Mouse (Mus musculus) adipocyte (in vitro differentiated cells): ENCODE data around the gene Alox12b.

ENCODE experiments used
- DNase-seq: peaks from one replicate; pipeline ENCODE4 v3.0.0-alpha.2; 2016; ENCODE audit warnings: low spot score

Alox12b gene

DNA sequence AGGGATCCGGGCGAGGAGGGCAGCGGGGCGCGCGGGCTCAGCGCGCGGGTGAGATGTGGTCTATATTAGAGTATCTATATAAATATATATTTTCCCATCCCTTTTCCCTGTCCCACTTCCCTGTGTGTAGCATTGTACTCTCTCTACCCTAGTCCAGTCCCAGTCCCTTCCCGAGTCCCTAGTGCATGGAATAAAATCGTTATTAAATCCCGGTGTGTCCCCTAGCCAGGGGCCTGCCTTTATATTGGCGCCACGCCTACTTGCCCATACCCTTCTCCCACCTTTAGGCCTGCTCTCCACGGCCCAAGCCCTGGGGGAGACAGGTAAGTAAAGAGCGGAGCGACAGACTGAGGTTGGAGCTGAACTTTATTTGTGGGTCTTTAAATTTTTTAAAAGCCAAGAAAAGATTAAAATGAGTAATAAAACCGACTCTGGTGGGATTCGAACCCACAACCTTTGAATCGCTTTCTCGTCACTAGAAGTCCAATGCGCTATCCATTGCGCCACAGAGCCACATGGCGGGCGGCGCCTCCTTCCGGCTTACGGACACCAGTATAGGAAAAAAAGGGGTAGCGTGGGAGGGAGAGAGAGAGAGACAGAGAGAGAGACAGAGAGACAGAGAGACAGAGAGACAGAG is 33.6 kb upstream of the Alox12b start:
- DNase-seq: peak; percentile 93

DNA sequence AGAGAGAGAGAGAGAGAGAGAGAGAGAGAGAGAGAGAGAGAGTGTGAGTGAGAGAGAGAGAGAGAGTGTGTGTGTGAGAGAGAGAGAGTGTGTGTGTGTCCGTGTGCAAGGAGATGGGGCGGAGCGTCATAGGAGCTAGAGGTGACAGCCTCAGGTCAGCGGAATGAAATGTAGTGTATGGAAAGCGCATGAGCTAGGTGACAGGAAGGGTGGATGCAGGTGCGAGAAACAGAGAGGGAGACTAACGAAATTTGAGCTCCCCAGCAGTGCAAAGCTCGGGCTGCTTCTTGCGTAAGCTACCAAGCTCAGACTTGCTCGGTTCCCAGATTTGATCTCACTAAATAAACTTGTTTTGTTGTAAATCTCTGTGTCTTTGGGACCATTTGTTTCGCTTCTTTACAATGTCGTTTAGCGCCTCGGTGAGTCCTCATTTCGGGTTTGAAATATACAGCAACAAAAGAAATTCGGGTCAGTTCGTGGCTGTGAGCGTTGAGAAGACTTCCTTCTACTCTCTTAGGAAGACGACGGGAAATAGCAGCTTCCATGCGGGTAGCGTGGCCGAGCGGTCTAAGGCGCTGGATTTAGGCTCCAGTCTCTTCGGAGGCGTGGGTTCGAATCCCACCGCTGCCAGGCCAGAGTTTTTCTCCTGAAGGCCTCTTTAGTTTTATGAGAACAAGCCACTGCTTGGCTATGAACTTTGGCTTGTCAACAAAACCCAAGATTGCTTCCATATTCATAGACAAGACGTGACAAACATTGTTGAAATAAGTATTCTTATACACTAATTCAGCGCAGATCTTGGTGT is 32.9 kb upstream of the Alox12b start:
- DNase-seq: peak; percentile 96

DNA sequence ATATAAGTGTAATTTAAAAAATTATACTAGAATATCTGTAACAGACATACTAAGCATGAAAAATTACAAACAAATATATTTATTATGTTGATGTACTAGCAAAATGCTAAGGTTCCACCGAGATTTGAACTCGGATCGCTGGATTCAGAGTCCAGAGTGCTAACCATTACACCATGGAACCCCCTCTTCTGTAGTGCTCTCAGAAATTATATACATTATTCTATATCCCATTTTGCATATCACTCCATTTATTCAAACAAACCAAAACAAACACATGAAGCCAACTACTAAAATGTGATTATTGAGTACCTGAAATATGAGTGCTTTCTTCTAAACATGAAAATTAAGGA is 32.3 kb upstream of the Alox12b start:
- peak; percentile 87 for DNase-seq

GRCm38 (mm10) chr11:69125041-69125851 is 31.5 kb upstream of the Alox12b start:
- DNase-seq: peak; percentile 88

- DNase-seq: no peak
Measured at GRCm38 (mm10) chr11:69125852-69125918, 31.1 kb upstream of the Alox12b start, which contains the start of gene Aloxe3. Aloxe3 (plus strand) TSS chr11:69125896.

DNA sequence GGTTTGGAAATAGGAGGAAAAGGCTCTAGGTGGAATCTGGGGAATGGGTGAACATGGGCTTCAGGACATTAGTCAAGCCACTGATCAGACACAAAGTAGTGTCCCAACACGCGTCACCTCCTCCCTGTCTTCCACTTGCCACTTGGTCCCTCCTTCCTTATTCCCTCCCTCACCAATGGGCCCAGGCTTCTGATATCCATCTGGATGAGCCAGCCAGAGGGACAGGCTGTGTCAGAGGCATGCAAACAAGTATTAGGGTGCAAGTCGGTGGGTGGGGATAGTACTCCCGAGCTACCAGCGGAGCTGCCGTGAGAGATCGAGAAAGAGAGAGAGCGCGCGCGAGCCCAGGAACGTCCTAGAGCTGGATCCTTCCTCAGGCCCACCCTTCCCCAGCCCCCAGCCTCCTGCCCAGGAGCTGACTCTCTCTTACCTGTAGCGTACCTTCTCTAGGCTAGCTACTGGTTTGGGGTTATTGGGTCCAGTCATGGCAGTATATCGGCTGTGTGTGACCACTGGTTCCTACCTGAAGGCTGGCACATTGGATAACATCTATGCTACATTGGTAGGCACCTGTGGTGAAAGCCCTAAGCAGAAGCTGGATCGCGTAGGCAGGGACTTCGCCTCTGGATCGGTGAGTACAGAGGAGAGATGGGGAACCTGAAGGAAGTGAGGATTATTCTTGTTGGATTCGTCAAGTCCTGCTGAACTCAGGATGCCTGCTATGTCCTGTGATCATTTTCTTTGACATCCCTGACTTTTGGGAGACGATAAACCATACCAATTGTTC is 30.7 kb upstream of the Alox12b start:
- DNase-seq: no peak

DNA sequence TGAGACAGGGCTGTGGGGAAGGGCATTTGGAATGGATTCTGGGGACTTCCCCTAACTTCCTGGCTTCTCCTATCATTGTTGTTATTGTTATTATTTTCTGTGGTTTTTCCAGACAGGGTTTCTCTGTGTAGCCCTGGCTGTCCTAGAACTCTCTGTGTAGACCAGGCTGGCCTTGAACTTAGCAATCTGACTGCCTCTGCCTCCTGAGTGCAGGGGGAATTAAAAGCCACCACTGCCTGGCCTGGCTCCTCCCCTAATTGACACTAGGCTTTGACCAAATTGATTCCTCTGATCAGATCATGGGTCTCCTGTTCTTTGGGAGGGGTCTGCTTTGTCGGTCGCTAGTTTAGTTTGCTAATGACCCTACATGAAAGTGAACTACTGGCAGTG is 30.1 kb upstream of the Alox12b start:
- DNase-seq: no peak

DNA sequence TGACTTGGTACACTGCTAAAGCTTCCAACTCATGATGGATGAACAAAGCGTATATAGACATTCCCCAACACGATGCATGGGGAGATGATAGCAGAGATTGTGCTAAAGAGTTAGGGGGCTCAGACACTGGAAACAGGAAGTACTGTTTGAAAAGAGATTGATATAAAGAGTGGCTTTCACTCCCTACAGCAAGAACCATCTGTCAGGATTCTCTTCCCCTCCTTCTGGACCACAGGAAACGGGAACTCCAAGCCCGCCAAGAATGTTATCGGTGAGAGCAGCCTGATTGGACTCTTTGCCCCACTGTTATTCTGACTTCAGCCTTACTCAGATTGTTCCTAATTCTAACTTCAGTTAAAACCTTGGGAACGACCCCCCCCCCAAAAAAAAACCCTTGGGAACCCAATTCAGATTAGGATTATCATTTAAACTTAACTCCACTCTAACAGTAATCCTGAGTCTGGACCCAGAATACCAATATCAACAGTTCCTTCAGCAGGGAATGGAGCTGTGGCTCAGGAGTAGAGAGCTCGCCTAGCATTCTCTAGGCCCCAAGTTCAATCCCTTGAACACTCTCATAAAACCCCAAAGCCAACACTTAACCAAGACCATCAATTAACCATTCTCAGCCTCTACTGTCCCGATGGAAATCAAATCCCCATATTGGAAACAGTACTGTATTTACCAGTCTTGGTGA is 28.2 kb upstream of the Alox12b start:
- no peak for DNase-seq

DNA sequence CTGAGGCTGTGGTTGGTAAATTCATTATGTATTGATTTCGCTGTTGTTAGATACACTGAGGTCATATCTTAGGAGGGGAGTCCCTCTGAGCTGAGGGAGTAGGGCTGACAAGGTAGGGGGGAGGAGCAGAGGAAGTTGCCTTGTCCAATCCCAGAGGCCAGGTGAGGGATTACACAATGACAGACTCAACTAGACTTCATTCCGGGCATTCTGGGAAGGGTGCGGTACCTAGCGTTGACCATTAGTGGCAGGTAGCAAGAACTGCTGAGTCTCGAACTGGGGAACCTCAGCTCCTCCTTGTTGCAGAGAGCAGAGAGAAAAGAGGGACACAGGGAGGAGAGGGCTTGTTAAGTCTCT is 23.2 kb upstream of the Alox12b start:
- DNase-seq: no peak

GRCm38 (mm10) chr11:69133923-69134621 is 22.7 kb upstream of the Alox12b start:
- DNase-seq: no peak

- DNase-seq: no peak
Measured at GRCm38 (mm10) chr11:69134622-69134968, 22.2 kb upstream of the Alox12b start.

- DNase-seq: no peak
Measured at GRCm38 (mm10) chr11:69135361-69135760, 21.4 kb upstream of the Alox12b start.

DNA sequence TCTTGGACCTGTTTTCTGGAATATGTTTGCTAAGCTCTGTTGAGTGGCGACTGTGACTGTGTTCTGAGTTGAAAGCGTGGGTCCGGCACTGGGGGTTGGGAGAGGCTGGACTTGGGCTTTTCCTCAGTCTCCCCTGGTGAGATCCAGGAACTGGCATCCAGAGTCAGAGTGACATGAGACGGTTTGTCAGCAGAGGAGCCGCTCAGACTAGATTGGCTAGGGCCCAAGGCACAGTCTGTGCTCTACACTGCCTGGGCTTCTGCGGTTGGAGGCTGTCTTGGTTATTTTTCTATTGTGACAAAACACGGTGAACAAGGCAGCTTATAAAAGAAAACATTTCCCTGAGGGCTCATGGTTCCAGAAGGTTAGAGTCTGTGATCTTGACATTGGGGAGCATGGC is 9.2 kb upstream of the Alox12b start:
- no peak for DNase-seq

GRCm38 (mm10) chr11:69148451-69148960 is 8.3 kb upstream of the Alox12b start:
- DNase-seq: peak; percentile 22

- DNase-seq: no peak
Measured at GRCm38 (mm10) chr11:69149728-69150127, 7.1 kb upstream of the Alox12b start.

DNA sequence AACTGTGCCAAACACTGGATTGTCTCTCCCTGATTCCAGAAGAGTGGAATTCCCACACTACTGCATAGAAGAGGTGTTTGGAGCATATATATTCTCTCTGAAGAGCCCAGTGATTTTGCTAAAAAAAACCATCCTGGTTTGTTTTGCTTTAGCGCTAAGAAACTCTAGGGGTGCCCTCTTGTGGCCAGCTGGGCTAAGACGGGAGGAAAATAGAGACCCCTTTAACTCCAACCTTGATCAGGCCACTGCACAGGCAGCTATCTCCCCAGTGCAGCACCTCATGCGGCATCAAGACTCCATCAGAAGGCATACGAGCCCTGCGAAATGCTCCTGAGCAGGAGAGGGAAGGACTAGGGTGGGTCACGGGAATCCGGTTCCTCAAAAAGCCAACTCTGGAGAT is 6.3 kb upstream of the Alox12b start:
- peak; percentile 55 for DNase-seq

GRCm38 (mm10) chr11:69151004-69151403 is 5.8 kb upstream of the Alox12b start:
- DNase-seq: no peak

DNA sequence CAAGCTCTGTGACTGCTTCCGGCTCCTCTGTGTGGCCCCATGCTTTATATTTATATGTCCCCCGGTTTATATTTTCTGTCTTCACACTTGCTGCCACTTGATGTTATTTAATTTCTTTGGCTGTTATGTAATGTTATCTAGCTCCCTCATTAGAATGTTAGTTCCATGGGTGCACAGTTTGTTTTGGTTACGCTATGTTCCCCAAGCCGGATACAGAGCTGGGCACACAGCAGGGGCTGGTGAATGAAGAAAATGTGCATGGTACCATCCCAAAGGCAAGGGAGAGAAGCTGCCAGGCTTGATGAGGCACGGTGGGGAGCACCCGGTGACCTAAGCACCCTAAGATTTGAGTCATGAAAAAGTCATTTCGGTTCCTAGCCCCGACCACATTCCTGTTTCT is 3.0 kb upstream of the Alox12b start:
- DNase-seq: no peak

- DNase-seq: no peak
Measured at GRCm38 (mm10) chr11:69155351-69155750, 1.4 kb upstream of the Alox12b start.

- no peak for DNase-seq
Measured at GRCm38 (mm10) chr11:69169313-69169712, 12.5 kb downstream of the Alox12b start.

GRCm38 (mm10) chr11:69171626-69172025 is 14.8 kb downstream of the Alox12b start:
- DNase-seq: peak; percentile 89
